In genomic region chr6:38901152-38901551, GRCm38 (mm10) we compare ENCODE assay signal across 15 mouse cellular contexts. TPM values are rescaled to one million over a fixed set of nuclear protein-coding genes. Genes with fewer than 3 reads are reported as not detected.
DNase-seq lines count a peak whose midpoint lies in the region; ATAC-seq and TF ChIP-seq lines count a peak whose summit lies in the region.
"Had no signal": no experiment of that assay in that cellular context is flagged by ENCODE, and none has a peak within 500 bp of the region (broad histone marks: within the 10 kb centered on the region; RNA-seq: fewer than 3 reads in every experiment).

No protein-coding gene starts in this region.

- no peaks in the 10 kb centered on the region for H3K79me2 ChIP-seq in liver, adult 2 months (ENCODE audit: control insufficient read depth, insufficient read depth, low read length)

- WGBS in heart, embryonic 10.5 days, result 79% methylated on average over 4 of the region's 4 CpGs
- 92% methylated on average over 4 of the region's 4 CpGs for WGBS in liver, adult 2 months
- 87% methylated on average over 4 of the region's 4 CpGs for WGBS in embryonic facial prominence, embryonic 10.5 days
- 84% methylated on average over 4 of the region's 4 CpGs for WGBS in hindbrain, embryonic 16.5 days

- intact Hi-C loops in heart, postnatal 14 days (cut with DNase I), result no loop called here

- H3K9me3 ChIP-seq in heart, embryonic 10.5 days, result no peaks in the 10 kb centered on the region
- no peaks in the 10 kb centered on the region for H3K9me3 ChIP-seq in embryonic facial prominence, embryonic 10.5 days
- no peaks in the 10 kb centered on the region for H3K9me3 ChIP-seq in hindbrain, embryonic 16.5 days (ENCODE audit: control insufficient read depth, low read length)
- H3K9me3 ChIP-seq: midbrain, embryonic 10.5 days; neural tube, embryonic 12.5 days had no signal

- peak overlapping the region; percentile 49 for H3K27ac ChIP-seq in heart, embryonic 10.5 days
- peak overlapping the region; percentile 27 for H3K27ac ChIP-seq in bone marrow macrophage, adult 2 months (ENCODE audit: insufficient read depth, low read depth, low read length)
- H3K27ac ChIP-seq in liver, adult 2 months (replicated peaks; ENCODE audit: insufficient read depth, low read depth, low read length), result no peak overlapping the region; the same call in 1 of the 2 replicates
- no peak overlapping the region for H3K27ac ChIP-seq in embryonic facial prominence, embryonic 10.5 days (replicated peaks)
- no peak overlapping the region for H3K27ac ChIP-seq in hindbrain, embryonic 16.5 days (ENCODE audit: low read depth, low read length)
- H3K27ac ChIP-seq: midbrain, embryonic 10.5 days; neural tube, embryonic 12.5 days had no signal

- H3K4me3 ChIP-seq in heart, embryonic 10.5 days, result no peak overlapping the region
- peak overlapping the region; percentile 22; the same call in 1 of the 2 replicates for H3K4me3 ChIP-seq in bone marrow macrophage, adult 2 months (ENCODE audit: insufficient read depth, low read length)
- H3K4me3 ChIP-seq in liver, adult 2 months (ENCODE audit: insufficient read depth, low read depth, low read length), result no peak overlapping the region
- no peak overlapping the region for H3K4me3 ChIP-seq in embryonic facial prominence, embryonic 10.5 days
- no peak overlapping the region for H3K4me3 ChIP-seq in hindbrain, embryonic 16.5 days (ENCODE audit: low read length)
- H3K4me3 ChIP-seq: midbrain, embryonic 10.5 days; neural tube, embryonic 12.5 days had no signal

- no peaks in the 10 kb centered on the region for H3K27me3 ChIP-seq in heart, embryonic 10.5 days (ENCODE audit: insufficient read depth, poor library complexity, severe bottlenecking)
- no peaks in the 10 kb centered on the region for H3K27me3 ChIP-seq in liver, adult 2 months (ENCODE audit: control insufficient read depth, insufficient read depth, low read length)
- no peaks in the 10 kb centered on the region for H3K27me3 ChIP-seq in embryonic facial prominence, embryonic 10.5 days (replicated peaks; ENCODE audit: low read depth, poor library complexity, severe bottlenecking)
- H3K27me3 ChIP-seq in hindbrain, embryonic 16.5 days (replicated peaks; ENCODE audit: control insufficient read depth, insufficient read depth, low read length), result no peaks in the 10 kb centered on the region
- H3K27me3 ChIP-seq: neural tube, embryonic 12.5 days had no signal

- TF ChIP-seq POLR2A in bone marrow macrophage, adult 2 months (IDR thresholded peaks at IDR 0.05; ENCODE audit: borderline replicate concordance, low read depth, low read length), result no peak
- TF ChIP-seq POLR2A in liver, adult 2 months (IDR thresholded peaks at IDR 0.05; ENCODE audit: extremely low read depth, insufficient read depth, low read length), result no peak

- peaks cover 16% of the 10 kb centered on the region for H3K4me1 ChIP-seq in heart, embryonic 10.5 days
- H3K4me1 ChIP-seq in bone marrow macrophage, adult 2 months (ENCODE audit: control insufficient read depth, insufficient read depth, low read length), result peaks cover 26% of the 10 kb centered on the region
- peaks cover 4% of the 10 kb centered on the region; the same call in 1 of the 2 replicates for H3K4me1 ChIP-seq in liver, adult 2 months (ENCODE audit: control insufficient read depth, insufficient read depth, low read length)
- peaks cover 11% of the 10 kb centered on the region for H3K4me1 ChIP-seq in embryonic facial prominence, embryonic 10.5 days
- H3K4me1 ChIP-seq in hindbrain, embryonic 16.5 days (ENCODE audit: control insufficient read depth, insufficient read depth, low read depth, low read length), result no peaks in the 10 kb centered on the region; the same call in 1 of the 2 replicates

- DNase-seq in heart, embryonic 10.5 days (ENCODE audit: low spot score), result no peak
- no peak for DNase-seq in heart, postnatal 14 days
- DNase-seq in liver, adult 2 months (ENCODE audit: extremely low read depth, low read depth, low spot score), result peak; percentile 15
- no peak for DNase-seq in embryonic facial prominence, embryonic 10.5 days (ENCODE audit: low spot score)
- DNase-seq in embryo, embryonic 11 days, result no peak
- DNase-seq: cerebellum, adult 2 months; gastrocnemius, postnatal 10 days; kidney, postnatal 14 days; retina, postnatal 1 day had no signal

- TF ChIP-seq CTCF in bone marrow macrophage, adult 2 months (IDR thresholded peaks at IDR 0.05; ENCODE audit: low read depth, low read length), result no peak
- no peak for TF ChIP-seq CTCF in liver, adult 2 months (IDR thresholded peaks at IDR 0.05; ENCODE audit: low read depth, low read length)

- no peak overlapping the region for H3K9ac ChIP-seq in liver, adult 2 months (ENCODE audit: low read depth, low read length)
- no peak overlapping the region for H3K9ac ChIP-seq in hindbrain, embryonic 16.5 days (ENCODE audit: low read depth, low read length)
- H3K9ac ChIP-seq: neural tube, embryonic 12.5 days had no signal

- H3K36me3 ChIP-seq in heart, embryonic 10.5 days, result no peaks in the 10 kb centered on the region
- H3K36me3 ChIP-seq in liver, adult 2 months (ENCODE audit: control insufficient read depth, insufficient read depth, low read length), result no peaks in the 10 kb centered on the region
- no peaks in the 10 kb centered on the region for H3K36me3 ChIP-seq in embryonic facial prominence, embryonic 10.5 days (replicated peaks)
- H3K36me3 ChIP-seq in hindbrain, embryonic 16.5 days (ENCODE audit: control insufficient read depth, insufficient read depth, low read length), result no peaks in the 10 kb centered on the region
- H3K36me3 ChIP-seq: midbrain, embryonic 10.5 days; neural tube, embryonic 12.5 days had no signal

- H3K4me2 ChIP-seq in hindbrain, embryonic 16.5 days (ENCODE audit: low read length), result no peak overlapping the region
- H3K4me2 ChIP-seq: neural tube, embryonic 12.5 days had no signal

- peak; percentile 26; the same call in 1 of the 2 replicates for ATAC-seq in megakaryocyte progenitor cell, adult 5-6 weeks (replicated peaks; ENCODE audit: poor library complexity)
- ATAC-seq in hindbrain, embryonic 16.5 days, result no peak
- ATAC-seq: forebrain, embryonic 14.5 days had no signal

RNA-seq across cellular contexts. Expression of gene Hipk2, which starts 25.2 kb away (rescaled TPM):
- 15.9 and 20.1 TPM in 2 replicates for polyA plus RNA-seq in heart, embryonic 10.5 days (2016; fragmentation: Nextera tagmentation; extraction: Ambion mirVana)
- total RNA-seq in heart, postnatal 14 days (2021), result 10 to 100 TPM; 88.5 to 88.9 TPM
- polyA plus RNA-seq in bone marrow macrophage, adult 2 months (2012; ENCODE audit: insufficient read depth, insufficient read length, missing spikeins), result 18.7 and 20.9 TPM in 2 replicates
- total RNA-seq in liver, adult 2 months (2014; rRNA removed), result 8.5 and 10.4 TPM in 2 replicates
- 22.2 and 23.5 TPM in 2 replicates for polyA plus RNA-seq in liver, adult 2 months (2012; rRNA removed)
- 58.0 and 60.1 TPM in 2 replicates for total RNA-seq in megakaryocyte progenitor cell, adult 5-6 weeks (2015)
- total RNA-seq in megakaryocyte progenitor cell, adult 5-6 weeks (2017), result 9.0 and 12.6 TPM in 2 replicates
- polyA plus RNA-seq in embryonic facial prominence, embryonic 10.5 days (2016; fragmentation: Nextera tagmentation; extraction: Ambion mirVana), result 24.5 and 26.1 TPM in 2 replicates
- 30.3 and 33.5 TPM in 2 replicates for polyA plus RNA-seq in hindbrain, embryonic 16.5 days (2015; fragmentation: Nextera tagmentation; extraction: Ambion mirVana)

RNA-seq across cellular contexts. Expression of gene Tbxas1, which starts 25.9 kb away (rescaled TPM):
- 1.4 and 1.5 TPM in 2 replicates for polyA plus RNA-seq in heart, embryonic 10.5 days (2016; fragmentation: Nextera tagmentation; extraction: Ambion mirVana)
- 1 to 10 TPM; 2.0 to 3.1 TPM for total RNA-seq in heart, postnatal 14 days (2021)
- 101 and 115 TPM in 2 replicates for polyA plus RNA-seq in bone marrow macrophage, adult 2 months (2012; ENCODE audit: insufficient read depth, insufficient read length, missing spikeins)
- 3.5 and 4.9 TPM in 2 replicates for total RNA-seq in liver, adult 2 months (2014; rRNA removed)
- 0.61 and 1.1 TPM in 2 replicates for polyA plus RNA-seq in liver, adult 2 months (2012; rRNA removed)
- 11.3 and 15.9 TPM in 2 replicates for total RNA-seq in megakaryocyte progenitor cell, adult 5-6 weeks (2015)
- total RNA-seq in megakaryocyte progenitor cell, adult 5-6 weeks (2017), result 13.1 TPM in 2 replicates
- polyA plus RNA-seq in embryonic facial prominence, embryonic 10.5 days (2016; fragmentation: Nextera tagmentation; extraction: Ambion mirVana), result 0.88 and 1.8 TPM in 2 replicates
- 2.0 and 2.9 TPM in 2 replicates for polyA plus RNA-seq in hindbrain, embryonic 16.5 days (2015; fragmentation: Nextera tagmentation; extraction: Ambion mirVana)

Comparison
In these comparisons a context has a peak if more than half of its experiments do, and no peak if none do; other contexts are left out.
1. H3K27ac ChIP-seq: peak in heart, embryonic 10.5 days (single experiment) and bone marrow macrophage, adult 2 months (single experiment); none in liver, adult 2 months (single experiment), embryonic facial prominence, embryonic 10.5 days (single experiment) and hindbrain, embryonic 16.5 days (single experiment).
2. RNA of gene Tbxas1, which starts 25.9 kb away (polyA plus RNA-seq): 101 to 115 TPM in bone marrow macrophage, adult 2 months; 2.0 to 2.9 TPM in hindbrain, embryonic 16.5 days, 0.88 to 1.8 TPM in embryonic facial prominence, embryonic 10.5 days, 1.4 to 1.5 TPM in heart, embryonic 10.5 days and 0.61 to 1.1 TPM in liver, adult 2 months; every median in the first group is over 10 times any median in the second.